Mouse (Mus musculus): ENCODE measurements around the gene Celf5.

DNA sequence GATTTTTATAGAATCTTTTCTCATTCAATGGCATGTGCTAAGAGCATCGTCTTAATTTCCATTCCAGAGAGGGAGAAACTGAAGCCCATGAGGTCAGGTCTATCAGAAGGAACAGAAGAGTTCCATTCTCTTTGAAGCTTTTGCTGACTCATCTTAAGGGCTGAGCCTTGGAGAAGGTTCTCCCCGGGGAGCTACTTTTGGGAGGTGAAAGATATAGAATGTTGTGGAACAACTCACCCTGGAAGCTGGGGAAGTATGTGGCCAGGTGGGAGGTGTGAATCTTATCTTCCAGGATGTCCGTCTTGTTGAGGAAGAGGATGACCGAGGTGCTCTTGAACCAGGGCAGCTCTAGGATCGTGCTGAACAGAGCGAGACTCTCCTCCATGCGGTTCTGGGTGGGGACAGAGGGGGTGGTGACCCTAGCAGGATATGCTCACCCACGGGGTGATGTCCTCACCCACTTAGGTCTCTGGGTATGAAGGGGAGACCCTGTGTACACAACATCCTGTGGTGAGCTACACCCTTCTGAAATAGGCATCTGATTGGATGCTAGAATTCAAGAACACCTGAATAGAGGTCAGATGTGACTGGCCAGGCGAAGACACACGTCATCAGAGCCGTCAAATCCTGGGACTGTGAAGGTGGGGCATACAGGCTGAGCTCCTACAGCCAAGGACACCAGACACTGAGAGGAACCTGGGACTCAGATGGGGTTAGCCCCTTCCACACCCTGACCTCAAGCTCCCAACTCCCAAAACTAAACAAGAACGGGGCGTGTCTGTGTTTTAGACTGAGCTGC lies 25.4 kb upstream of the Celf5 start:
- TF ChIP-seq POLR2A (IDR thresholded peaks at IDR 0.05; ENCODE audit: borderline replicate concordance, insufficient read depth, low read length) (no peak), CTCF (IDR thresholded peaks at IDR 0.05; ENCODE audit: borderline replicate concordance, insufficient read depth, low read depth, low read length) (no peak)

Data from cerebellum, adult 2 months (tissue).